Comparison of ENCODE assay signal across 11 mouse cellular contexts in genomic region chr8:125242382-125242781, GRCm38 (mm10).
DNase-seq lines count a peak whose midpoint lies in the region; ATAC-seq and TF ChIP-seq lines count a peak whose summit lies in the region.
"Had no signal": no experiment of that assay in that cellular context is flagged by ENCODE, and none has a peak within 500 bp of the region (broad histone marks: within the 10 kb centered on the region; RNA-seq: fewer than 3 reads in every experiment).

No protein-coding gene starts in this region.

- intact Hi-C loops in heart, postnatal 36 days (cut with DNase I): no loop called here

- WGBS in heart, embryonic 11.5 days (ENCODE audit: insufficient replicate concordance): 10% methylated on average over 10 of the region's 10 CpGs
- WGBS in midbrain, postnatal 0 days: 39% methylated on average over 10 of the region's 10 CpGs
- 66% methylated on average over 10 of the region's 10 CpGs for WGBS in midbrain, embryonic 10.5 days
- WGBS in intestine, embryonic 15.5 days: 18% methylated on average over 10 of the region's 10 CpGs
- WGBS in stomach, embryonic 16.5 days: 24% methylated on average over 10 of the region's 10 CpGs

- 0 out of 2 replicates have a peak, but pooled peaks cover 2% of the 10 kb centered on the region for H3K27me3 ChIP-seq in heart, embryonic 11.5 days (ENCODE audit: control insufficient read depth, insufficient read depth, low read length)
- H3K27me3 ChIP-seq in midbrain, postnatal 0 days (ENCODE audit: insufficient read depth, low read length): no peaks in the 10 kb centered on the region
- peaks cover 61% of the 10 kb centered on the region for H3K27me3 ChIP-seq in midbrain, embryonic 10.5 days (ENCODE audit: low read depth, poor library complexity, severe bottlenecking)
- H3K27me3 ChIP-seq in intestine, embryonic 15.5 days (replicated peaks): no peaks in the 10 kb centered on the region
- no peaks in the 10 kb centered on the region for H3K27me3 ChIP-seq in stomach, embryonic 16.5 days (ENCODE audit: control insufficient read depth, insufficient read depth, low read length)

- ATAC-seq in heart, embryonic 11.5 days (replicated peaks; ENCODE audit: insufficient number of reproducible peaks, low FRiP score, low TSS enrichment): no peak
- ATAC-seq in midbrain, postnatal 0 days (ENCODE audit: low FRiP score): no peak
- peak; percentile 72; the same call in 1 of the 2 replicates for ATAC-seq in intestine, embryonic 15.5 days
- peak; percentile 31; the same call in 1 of the 2 replicates for ATAC-seq in stomach, embryonic 16.5 days (ENCODE audit: insufficient read depth, low FRiP score)

- no peaks in the 10 kb centered on the region for H3K36me3 ChIP-seq in heart, embryonic 11.5 days (ENCODE audit: control insufficient read depth, insufficient read depth, low read length)
- H3K36me3 ChIP-seq in midbrain, postnatal 0 days (ENCODE audit: insufficient read depth, low read length): no peaks in the 10 kb centered on the region
- no peaks in the 10 kb centered on the region for H3K36me3 ChIP-seq in midbrain, embryonic 10.5 days
- H3K36me3 ChIP-seq in intestine, embryonic 15.5 days: no peaks in the 10 kb centered on the region
- no peaks in the 10 kb centered on the region for H3K36me3 ChIP-seq in stomach, embryonic 16.5 days (ENCODE audit: control insufficient read depth, insufficient read depth, low read length)
- H3K36me3 ChIP-seq: midbrain, embryonic 12.5 days had no signal

- H3K9ac ChIP-seq in heart, embryonic 11.5 days (ENCODE audit: low read depth, low read length): no peak overlapping the region
- no peak overlapping the region for H3K9ac ChIP-seq in midbrain, postnatal 0 days (replicated peaks; ENCODE audit: low read length, poor library complexity, severe bottlenecking)
- H3K9ac ChIP-seq in intestine, embryonic 15.5 days: no peak overlapping the region
- no peak overlapping the region for H3K9ac ChIP-seq in stomach, embryonic 16.5 days (ENCODE audit: low read length)
- H3K9ac ChIP-seq: midbrain, embryonic 12.5 days had no signal

- peak overlapping the region; percentile 30; the same call in 1 of the 2 replicates for H3K27ac ChIP-seq in heart, embryonic 11.5 days (ENCODE audit: low read depth, low read length)
- no peak overlapping the region for H3K27ac ChIP-seq in midbrain, postnatal 0 days (ENCODE audit: low read depth, low read length)
- H3K27ac ChIP-seq in midbrain, embryonic 10.5 days (replicated peaks): no peak overlapping the region
- H3K27ac ChIP-seq in intestine, embryonic 15.5 days: peak overlapping the region; percentile 72
- H3K27ac ChIP-seq in stomach, embryonic 16.5 days (ENCODE audit: low read length): peak overlapping the region; percentile 52
- H3K27ac ChIP-seq: midbrain, embryonic 12.5 days had no signal

- peaks cover 28% of the 10 kb centered on the region for H3K4me1 ChIP-seq in heart, embryonic 11.5 days (ENCODE audit: control insufficient read depth, insufficient read depth, low read length)
- H3K4me1 ChIP-seq in midbrain, postnatal 0 days (ENCODE audit: insufficient read depth, low read length): peaks cover 4% of the 10 kb centered on the region; the same call in 1 of the 2 replicates
- H3K4me1 ChIP-seq in midbrain, embryonic 10.5 days: peaks cover 47% of the 10 kb centered on the region
- peaks cover 17% of the 10 kb centered on the region; the same call in 1 of the 2 replicates for H3K4me1 ChIP-seq in intestine, embryonic 15.5 days (replicated peaks)
- H3K4me1 ChIP-seq in stomach, embryonic 16.5 days (ENCODE audit: control insufficient read depth, insufficient read depth, low read length): peaks cover 16% of the 10 kb centered on the region

- no peak for DNase-seq in heart, postnatal 36 days
- DNase-seq in midbrain, postnatal 0 days (ENCODE audit: low spot score): peak; percentile 38
- no peak for DNase-seq in midbrain, embryonic 10.5 days (ENCODE audit: low spot score)
- no peak for DNase-seq in ovary, postnatal 10 days (ENCODE audit: low spot score)
- no peak for DNase-seq in layer of hippocampus, postnatal 36 days
- DNase-seq: adrenal gland, postnatal 10 days; gastrocnemius, postnatal 25 days had no signal

- H3K9me3 ChIP-seq in heart, embryonic 11.5 days (replicated peaks; ENCODE audit: control insufficient read depth, low read length): no peaks in the 10 kb centered on the region
- H3K9me3 ChIP-seq in midbrain, postnatal 0 days (ENCODE audit: low read length): no peaks in the 10 kb centered on the region
- H3K9me3 ChIP-seq in midbrain, embryonic 10.5 days (replicated peaks): no peaks in the 10 kb centered on the region
- no peaks in the 10 kb centered on the region for H3K9me3 ChIP-seq in intestine, embryonic 15.5 days
- H3K9me3 ChIP-seq in stomach, embryonic 16.5 days (replicated peaks; ENCODE audit: control insufficient read depth, low read length): no peaks in the 10 kb centered on the region
- H3K9me3 ChIP-seq: midbrain, embryonic 12.5 days had no signal

- H3K4me2 ChIP-seq in heart, embryonic 11.5 days: peak overlapping the region; percentile 0; the same call in 1 of the 2 replicates
- no peak overlapping the region for H3K4me2 ChIP-seq in midbrain, postnatal 0 days (ENCODE audit: low read depth, low read length, poor library complexity, severe bottlenecking)
- H3K4me2 ChIP-seq in intestine, embryonic 15.5 days (replicated peaks): no peak overlapping the region
- no peak overlapping the region; the same call in 1 of the 2 replicates for H3K4me2 ChIP-seq in stomach, embryonic 16.5 days (ENCODE audit: low read depth, low read length)
- H3K4me2 ChIP-seq: midbrain, embryonic 12.5 days had no signal

- no peak overlapping the region for H3K4me3 ChIP-seq in heart, embryonic 11.5 days (ENCODE audit: low read depth, low read length)
- no peak overlapping the region for H3K4me3 ChIP-seq in midbrain, postnatal 0 days (ENCODE audit: low read depth, low read length)
- H3K4me3 ChIP-seq in midbrain, embryonic 10.5 days: no peak overlapping the region
- no peak overlapping the region for H3K4me3 ChIP-seq in intestine, embryonic 15.5 days (replicated peaks)
- H3K4me3 ChIP-seq in stomach, embryonic 16.5 days (replicated peaks; ENCODE audit: low read length): no peak overlapping the region
- H3K4me3 ChIP-seq: midbrain, embryonic 12.5 days had no signal

- no peak for TF ChIP-seq CTCF in midbrain, postnatal 0 days (IDR thresholded peaks at IDR 0.05)

Comparison
In these comparisons a context has a peak if more than half of its experiments do, and no peak if none do; other contexts are left out.
1. ATAC-seq: peak in intestine, embryonic 15.5 days (single experiment) and stomach, embryonic 16.5 days (single experiment); none in heart, embryonic 11.5 days (single experiment) and midbrain, postnatal 0 days (single experiment).
2. H3K27ac ChIP-seq: peak in heart, embryonic 11.5 days (single experiment), intestine, embryonic 15.5 days (single experiment) and stomach, embryonic 16.5 days (single experiment); none in midbrain, postnatal 0 days (single experiment) and midbrain, embryonic 10.5 days (single experiment).